Mouse (Mus musculus): Measurements from ENCODE around the gene Nt5dc3. TPM values are rescaled to one million over a fixed set of nuclear protein-coding genes. Genes with fewer than 3 reads are reported as not detected.
A peak's percentile ranks its signal among the peaks of the same experiment; 100 is the strongest.

The Nt5dc3 gene
- polyA plus RNA-seq, 1 experiment = 6.9 TPM

GRCm38 (mm10) chr10:86872591-86872990 lies 93.8 kb downstream of the Nt5dc3 start:
- DNase-seq = no peak
- Histone ChIP-seq H3K36me3 (ENCODE audit: control insufficient read depth, insufficient read depth, low read length) (no peaks in the 10 kb centered on the region), H3K27me3 (replicated peaks; ENCODE audit: control insufficient read depth, insufficient read depth, low read length) (no peaks in the 10 kb centered on the region), H3K4me3 (ENCODE audit: insufficient read depth, low read depth, low read length) (no peak overlapping the region), H3K4me1 (ENCODE audit: control insufficient read depth, insufficient read depth, low read length) (no peaks in the 10 kb centered on the region), H3K27ac (ENCODE audit: insufficient read depth, low read depth, low read length) (no peak overlapping the region)
- TF ChIP-seq CTCF (conservative IDR thresholded peaks at IDR 0.05; ENCODE audit: insufficient read depth, insufficient read length, low read depth, low read length) (no peak), POLR2A (IDR thresholded peaks at IDR 0.05; ENCODE audit: low read depth, low read length) (no peak)
- 80% methylated on average over 5 of the region's 5 CpGs for WGBS

- Histone ChIP-seq H3K27me3 (replicated peaks; ENCODE audit: control insufficient read depth, insufficient read depth, low read length) (no peaks in the 10 kb centered on the region), H3K27ac (ENCODE audit: insufficient read depth, low read depth, low read length) (no peak overlapping the region), H3K36me3 (ENCODE audit: control insufficient read depth, insufficient read depth, low read length) (no peaks in the 10 kb centered on the region), H3K4me3 (ENCODE audit: insufficient read depth, low read depth, low read length) (no peak overlapping the region), H3K4me1 (ENCODE audit: control insufficient read depth, insufficient read depth, low read length) (no peaks in the 10 kb centered on the region)
- TF ChIP-seq POLR2A (IDR thresholded peaks at IDR 0.05; ENCODE audit: low read depth, low read length) (no peak), CTCF (conservative IDR thresholded peaks at IDR 0.05; ENCODE audit: insufficient read depth, insufficient read length, low read depth, low read length) (no peak)
- peak; percentile 33 for DNase-seq
- 10% methylated on average over 7 of the region's 7 CpGs for WGBS
Observed at GRCm38 (mm10) chr10:86878721-86879120, 99.9 kb downstream of the Nt5dc3 start.

- no peak overlapping the region for H3K27ac ChIP-seq (ENCODE audit: insufficient read depth, low read depth, low read length)
- no peaks in the 10 kb centered on the region for H3K27me3 ChIP-seq (replicated peaks; ENCODE audit: control insufficient read depth, insufficient read depth, low read length)
- no peak for DNase-seq
- no peaks in the 10 kb centered on the region for H3K36me3 ChIP-seq (ENCODE audit: control insufficient read depth, insufficient read depth, low read length)
- WGBS = 76% methylated on average over 5 of the region's 5 CpGs
- TF ChIP-seq CTCF (conservative IDR thresholded peaks at IDR 0.05; ENCODE audit: insufficient read depth, insufficient read length, low read depth, low read length) = no peak
- no peak for TF ChIP-seq POLR2A (IDR thresholded peaks at IDR 0.05; ENCODE audit: low read depth, low read length)
- no peak overlapping the region for H3K4me3 ChIP-seq (ENCODE audit: insufficient read depth, low read depth, low read length)
- no peaks in the 10 kb centered on the region for H3K4me1 ChIP-seq (ENCODE audit: control insufficient read depth, insufficient read depth, low read length)
Observed at GRCm38 (mm10) chr10:86880071-86880806, 101.4 kb downstream of the Nt5dc3 start.

- no peaks in the 10 kb centered on the region; the same call in 1 of the 2 replicates for H3K4me1 ChIP-seq (ENCODE audit: control insufficient read depth, insufficient read depth, low read length)
- no peak overlapping the region for H3K4me3 ChIP-seq (ENCODE audit: insufficient read depth, low read depth, low read length)
- H3K27me3 ChIP-seq (replicated peaks; ENCODE audit: control insufficient read depth, insufficient read depth, low read length) = no peaks in the 10 kb centered on the region
- no peak for DNase-seq
- H3K27ac ChIP-seq (ENCODE audit: insufficient read depth, low read depth, low read length) = no peak overlapping the region
- TF ChIP-seq CTCF (conservative IDR thresholded peaks at IDR 0.05; ENCODE audit: insufficient read depth, insufficient read length, low read depth, low read length) = no peak
- TF ChIP-seq POLR2A (IDR thresholded peaks at IDR 0.05; ENCODE audit: low read depth, low read length) = no peak
- H3K36me3 ChIP-seq (ENCODE audit: control insufficient read depth, insufficient read depth, low read length) = no peaks in the 10 kb centered on the region
Observed at GRCm38 (mm10) chr10:86881448-86881847, 102.6 kb downstream of the Nt5dc3 start.

- Histone ChIP-seq H3K36me3 (ENCODE audit: control insufficient read depth, insufficient read depth, low read length) (no peaks in the 10 kb centered on the region), H3K4me3 (ENCODE audit: insufficient read depth, low read depth, low read length) (no peak overlapping the region), H3K27ac (ENCODE audit: insufficient read depth, low read depth, low read length) (no peak overlapping the region), H3K27me3 (replicated peaks; ENCODE audit: control insufficient read depth, insufficient read depth, low read length) (no peaks in the 10 kb centered on the region), H3K4me1 (ENCODE audit: control insufficient read depth, insufficient read depth, low read length) (no peaks in the 10 kb centered on the region; the same call in 1 of the 2 replicates)
- peak; percentile 37 for DNase-seq
- WGBS = 80% methylated on average over 1 of the region's 1 CpGs
- no peak for TF ChIP-seq POLR2A (IDR thresholded peaks at IDR 0.05; ENCODE audit: low read depth, low read length)
- no peak for TF ChIP-seq CTCF (conservative IDR thresholded peaks at IDR 0.05; ENCODE audit: insufficient read depth, insufficient read length, low read depth, low read length)
Observed at GRCm38 (mm10) chr10:86886434-86886833, 107.6 kb downstream of the Nt5dc3 start.

Other genes starting within 250 kb of the Nt5dc3 start
- gene Hsp90b1, start 73.5 kb upstream of the Nt5dc3 start, polyA plus RNA-seq (2012; rRNA removed) = 47.4 and 64.6 TPM in 2 replicates
- 1.7 and 1.8 TPM in 2 replicates for gene Ttc41, start 73.2 kb upstream of the Nt5dc3 start, polyA plus RNA-seq (2012; rRNA removed)
- gene Gm49358, start 15.0 kb upstream of the Nt5dc3 start, polyA plus RNA-seq (2012; rRNA removed) = not detected in 2 replicates
- gene Stab2, start 229.0 kb downstream of the Nt5dc3 start, polyA plus RNA-seq (2012; rRNA removed) = 15.4 and 20.3 TPM in 2 replicates